Mouse (Mus musculus) heart, adult 2 months (tissue): Measurements from ENCODE around the gene Spats1.

ENCODE experiments used
- CTCF ChIP-seq: fragments of 200-600 bp; IDR thresholded peaks from 2 replicates; pipeline ENCODE4 v1.8.1; 2022; ENCODE audit warnings: antibody characterized with exemption, mild to moderate bottlenecking, moderate library complexity
- POLR2A ChIP-seq: fragments of 200-500 bp; IDR thresholded peaks from 2 replicates; pipeline ENCODE4 v1.6.1; 2011; ENCODE audit warnings: mild to moderate bottlenecking, low read depth, low read length, control low read depth; ENCODE audit not compliant: insufficient read depth

DNA sequence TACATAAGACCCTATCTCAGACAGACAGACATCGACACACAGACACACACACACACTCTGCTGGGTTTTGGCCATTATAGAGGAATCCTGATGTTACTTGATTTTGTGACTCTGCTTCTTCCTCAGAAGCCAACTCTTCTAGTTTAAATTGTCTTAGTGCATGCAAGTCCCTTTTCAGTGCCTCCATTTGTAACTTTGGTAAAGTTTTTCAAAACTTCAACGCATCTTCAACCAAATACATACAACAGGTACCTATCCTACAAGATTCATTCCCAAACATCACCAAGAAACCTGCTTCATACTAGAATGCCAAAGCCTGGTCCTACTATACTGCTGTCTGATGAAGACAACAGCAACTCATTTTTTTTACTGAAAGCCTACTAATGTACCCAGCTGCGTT is 43.2 kb downstream of the Spats1 start:
- TF ChIP-seq CTCF (no peak), POLR2A (no peak)
